Comparison of ENCODE assay signal across 17 mouse cellular contexts in the genomic region with DNA sequence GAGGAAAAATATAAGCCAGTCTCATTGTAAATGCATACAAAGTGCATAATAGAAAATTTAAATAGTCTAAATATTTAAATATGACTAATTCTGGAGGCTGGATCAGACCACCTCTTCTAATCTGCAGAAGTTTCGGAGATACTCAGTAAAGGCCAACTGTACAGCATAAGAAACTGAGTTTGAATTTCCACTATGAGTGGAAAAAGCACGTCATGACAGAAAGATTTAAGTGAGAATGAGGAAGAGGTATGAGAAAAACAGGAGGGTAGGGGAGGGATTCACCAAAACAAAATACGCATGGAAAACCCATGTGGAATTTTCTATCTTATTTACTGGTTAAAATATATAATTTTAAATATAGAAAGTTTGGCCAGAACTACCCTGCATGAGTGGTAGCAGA.
"Had no signal": no experiment of that assay in that cellular context is flagged by ENCODE, and none has a peak within 500 bp of the region (broad histone marks: within the 10 kb centered on the region; RNA-seq: fewer than 3 reads in every experiment).

No protein-coding gene starts in this region.

- DNase-seq: kidney, adult 11 months had no signal

- H3K27ac ChIP-seq: heart, embryonic 10.5 days; heart, embryonic 13.5 days; heart, embryonic 15.5 days; hindbrain, embryonic 10.5 days; hindbrain, embryonic 12.5 days; hindbrain, embryonic 13.5 days; hindbrain, embryonic 14.5 days; hindbrain, embryonic 15.5 days; hindbrain, postnatal 0 days; intestine, embryonic 15.5 days; kidney, embryonic 15.5 days; kidney, postnatal 0 days; layer of hippocampus, adult 2 months; left cerebral cortex, adult 2 months had no signal

- H3K4me1 ChIP-seq: heart, embryonic 10.5 days; heart, embryonic 12.5 days; heart, embryonic 13.5 days; heart, embryonic 15.5 days; hindbrain, embryonic 10.5 days; hindbrain, embryonic 12.5 days; hindbrain, embryonic 13.5 days; hindbrain, embryonic 15.5 days; intestine, embryonic 15.5 days; kidney, embryonic 15.5 days had no signal

- H3K4me3 ChIP-seq: heart, embryonic 10.5 days; heart, embryonic 12.5 days; heart, embryonic 13.5 days; heart, embryonic 15.5 days; hindbrain, embryonic 10.5 days; hindbrain, embryonic 12.5 days; hindbrain, embryonic 13.5 days; hindbrain, embryonic 15.5 days; intestine, embryonic 15.5 days; kidney, embryonic 15.5 days; layer of hippocampus, adult 2 months; left cerebral cortex, adult 2 months had no signal

- H3K4me2 ChIP-seq: heart, embryonic 11.5 days; heart, embryonic 12.5 days; heart, embryonic 13.5 days; heart, embryonic 15.5 days; hindbrain, embryonic 12.5 days; hindbrain, embryonic 13.5 days; hindbrain, embryonic 14.5 days; hindbrain, embryonic 15.5 days; intestine, embryonic 15.5 days; kidney, embryonic 15.5 days had no signal

- H3K27me3 ChIP-seq: heart, embryonic 12.5 days; heart, embryonic 13.5 days; heart, embryonic 15.5 days; hindbrain, embryonic 12.5 days; hindbrain, embryonic 13.5 days; hindbrain, embryonic 15.5 days; intestine, embryonic 15.5 days; kidney, embryonic 15.5 days had no signal

- H3K9me3 ChIP-seq: heart, embryonic 10.5 days; heart, embryonic 12.5 days; heart, embryonic 13.5 days; heart, embryonic 15.5 days; hindbrain, embryonic 10.5 days; hindbrain, embryonic 12.5 days; hindbrain, embryonic 13.5 days; hindbrain, embryonic 15.5 days; intestine, embryonic 15.5 days; kidney, embryonic 15.5 days had no signal

- H3K36me3 ChIP-seq: heart, embryonic 10.5 days; heart, embryonic 12.5 days; heart, embryonic 13.5 days; heart, embryonic 15.5 days; hindbrain, embryonic 10.5 days; hindbrain, embryonic 12.5 days; hindbrain, embryonic 13.5 days; hindbrain, embryonic 15.5 days; intestine, embryonic 15.5 days; kidney, embryonic 15.5 days had no signal

- H3K9ac ChIP-seq: heart, embryonic 12.5 days; heart, embryonic 13.5 days; heart, embryonic 15.5 days; hindbrain, embryonic 12.5 days; hindbrain, embryonic 13.5 days; hindbrain, embryonic 14.5 days; hindbrain, embryonic 15.5 days; intestine, embryonic 15.5 days; kidney, embryonic 15.5 days had no signal
